Mouse (Mus musculus) cerebellum, postnatal 10 days (tissue): ENCODE results near the gene Mamld1.
A peak's percentile ranks its signal among the peaks of the same experiment; 100 is the strongest.

Experiments used
- DNase-seq, 2 experiments: peaks; one replicate each; pipeline ENCODE4 v3.0.0; 2021; ENCODE audit warnings: mixed read lengths in 2 of 2

Mamld1 gene

DNA sequence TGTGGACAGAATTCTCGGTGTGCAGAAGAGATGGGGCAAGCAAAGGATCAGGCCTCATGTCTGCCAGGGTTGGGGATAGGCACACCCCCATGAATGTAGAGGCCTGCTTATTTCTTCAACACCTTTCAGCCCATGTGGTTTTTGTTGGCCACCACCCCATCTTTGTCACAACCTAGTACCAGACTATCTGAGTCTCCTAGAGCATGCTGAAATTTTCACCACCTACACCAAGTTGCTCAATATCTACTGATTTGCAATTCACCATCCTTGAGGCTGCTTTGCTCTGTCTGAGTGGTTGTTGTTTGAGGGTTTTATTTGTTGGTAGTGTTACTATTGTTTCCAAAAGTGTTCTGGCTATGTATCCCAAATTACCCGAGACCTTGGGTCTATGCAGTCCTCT is 91.3 kb downstream of the Mamld1 start:
- no peak for DNase-seq

GRCm38 (mm10) chrX:71149441-71150050 is 99.5 kb downstream of the Mamld1 start:
- DNase-seq: peak; percentile 24 to 57

- DNase-seq: peak; percentile 90 to 94
Measured at GRCm38 (mm10) chrX:71150551-71151001, 100.5 kb downstream of the Mamld1 start.

- DNase-seq: no peak
Measured at GRCm38 (mm10) chrX:71181526-71181925, 131.5 kb downstream of the Mamld1 start.

DNA sequence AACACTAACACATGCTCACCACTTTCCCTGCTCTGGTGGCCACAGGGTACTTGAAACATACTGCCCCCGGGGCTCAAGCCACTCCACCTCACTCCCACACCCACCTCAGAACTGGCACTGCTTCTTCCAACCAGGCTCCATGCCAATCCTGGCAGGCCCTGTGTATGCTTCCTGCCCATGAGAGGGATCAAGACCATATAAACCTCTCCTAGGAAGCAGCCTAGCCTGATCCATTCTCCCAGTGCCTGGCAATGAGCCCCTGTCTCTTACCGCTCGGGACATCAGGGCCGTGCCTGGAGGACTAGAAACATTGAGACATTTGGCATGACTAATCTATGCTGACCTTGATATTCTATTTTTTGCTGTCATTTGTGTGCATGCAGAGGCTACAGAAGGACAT is 133.6 kb downstream of the Mamld1 start:
- peak; percentile 65 to 76 for DNase-seq

DNA sequence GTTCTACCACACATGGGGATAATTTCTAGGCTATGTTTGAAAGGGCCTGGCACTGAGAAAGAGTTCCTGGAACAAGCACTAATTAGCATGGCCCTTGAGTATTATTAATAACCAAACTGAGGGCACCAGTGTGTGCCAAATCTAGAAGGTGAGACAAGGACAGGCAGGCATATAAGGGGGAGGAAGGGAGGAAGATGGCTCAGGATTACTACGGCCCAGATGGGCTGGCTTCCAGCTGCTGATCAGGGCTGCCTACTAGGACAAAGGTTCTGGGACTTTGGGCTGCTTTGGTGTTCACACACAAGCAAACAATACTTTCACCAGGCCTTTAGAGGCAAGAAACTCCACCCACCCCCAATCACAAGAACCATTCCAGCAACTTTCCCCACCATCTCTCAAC is 136.3 kb downstream of the Mamld1 start:
- peak in 1 of 2 experiments; percentile 16 for DNase-seq

GRCm38 (mm10) chrX:71204776-71205175 is 154.7 kb downstream of the Mamld1 start:
- DNase-seq: no peak
